Mouse (Mus musculus): ENCODE results near the gene Zfx.

The Zfx gene

GRCm38 (mm10) chrX:94123059-94123839 lies at the start of gene Zfx:
Gene Zfx (minus strand): TSS chrX:94123702.
- peak; percentile 39 for DNase-seq (ENCODE audit: low spot score)

GRCm38 (mm10) chrX:94169348-94169747 lies 45.8 kb upstream of the Zfx start:
- no peak for DNase-seq (ENCODE audit: low spot score)

GRCm38 (mm10) chrX:94152251-94152830 lies 28.8 kb upstream of the Zfx start:
- DNase-seq (ENCODE audit: low spot score): no peak

GRCm38 (mm10) chrX:94150471-94150870 lies 27.0 kb upstream of the Zfx start:
- no peak for DNase-seq (ENCODE audit: low spot score)

GRCm38 (mm10) chrX:94142004-94142771 lies 18.7 kb upstream of the Zfx start:
- DNase-seq (ENCODE audit: low spot score): no peak

- no peak for DNase-seq (ENCODE audit: low spot score)
Observed at GRCm38 (mm10) chrX:94140080-94140479, 16.6 kb upstream of the Zfx start.

GRCm38 (mm10) chrX:94138256-94138655 lies 14.8 kb upstream of the Zfx start:
- no peak for DNase-seq (ENCODE audit: low spot score)

- no peak for DNase-seq (ENCODE audit: low spot score)
Observed at GRCm38 (mm10) chrX:94135084-94135483, 11.6 kb upstream of the Zfx start.

- no peak for DNase-seq (ENCODE audit: low spot score)
Observed at GRCm38 (mm10) chrX:94133551-94133950, 10.0 kb upstream of the Zfx start.

GRCm38 (mm10) chrX:94132239-94132638 lies 8.7 kb upstream of the Zfx start:
- no peak for DNase-seq (ENCODE audit: low spot score)

GRCm38 (mm10) chrX:94129712-94130111 lies 6.2 kb upstream of the Zfx start:
- no peak for DNase-seq (ENCODE audit: low spot score)

- no peak for DNase-seq (ENCODE audit: low spot score)
Observed at GRCm38 (mm10) chrX:94125950-94126349, 2.4 kb upstream of the Zfx start.

- no peak for DNase-seq (ENCODE audit: low spot score)
Observed at GRCm38 (mm10) chrX:94122709-94123058, 818 bp downstream of the Zfx start.

GRCm38 (mm10) chrX:94121866-94122708 lies 1.4 kb downstream of the Zfx start:
- peak; percentile 60 for DNase-seq (ENCODE audit: low spot score)

- DNase-seq (ENCODE audit: low spot score): no peak
Observed at GRCm38 (mm10) chrX:94121161-94121856, 2.2 kb downstream of the Zfx start.

GRCm38 (mm10) chrX:94118350-94118749 lies 5.2 kb downstream of the Zfx start:
- DNase-seq (ENCODE audit: low spot score): no peak

GRCm38 (mm10) chrX:94115882-94116281 lies 7.6 kb downstream of the Zfx start:
- no peak for DNase-seq (ENCODE audit: low spot score)

GRCm38 (mm10) chrX:94105964-94106363 lies 17.5 kb downstream of the Zfx start:
- no peak for DNase-seq (ENCODE audit: low spot score)

- no peak for DNase-seq (ENCODE audit: low spot score)
Observed at GRCm38 (mm10) chrX:94102938-94103337, 20.6 kb downstream of the Zfx start.

GRCm38 (mm10) chrX:94100561-94100960 lies 22.9 kb downstream of the Zfx start:
- DNase-seq (ENCODE audit: low spot score): no peak

GRCm38 (mm10) chrX:94091001-94091400 lies 32.5 kb downstream of the Zfx start:
- DNase-seq (ENCODE audit: low spot score): no peak

- DNase-seq (ENCODE audit: low spot score): no peak
Observed at GRCm38 (mm10) chrX:94061246-94061645, 62.3 kb downstream of the Zfx start.

Data from urinary bladder, postnatal 25 days (tissue).